Mouse (Mus musculus) midbrain, embryonic 11.5 days (tissue): ENCODE measurements at regions not wholly inside any gene's neighbourhood (a gene's known extent, or its start where the extent isn't known, plus 50 kb on each side); places are given as distances from the start of the nearest gene placed in this dataset.

Experiments
- ATAC-seq: fragments of 200-750 bp; cut with Nextera tagmentation; 2 replicates; pipeline ENCODE4 v1.8.0; 2017; ENCODE audit warnings: moderate TSS enrichment, moderate library complexity; ENCODE audit not compliant: low FRiP score
- DNase-seq: peaks from one replicate; pipeline ENCODE4 v3.0.0; 2015; ENCODE audit warnings: low spot score; ENCODE audit errors: missing footprints
- H3K27ac ChIP-seq: fragments of 300-500 bp; sonication (generic); 2 replicates; pipeline ENCODE4 v1.5.1; 2014; ENCODE audit warnings: low read depth, low read length
- H3K27me3 ChIP-seq: fragments of 300-500 bp; sonication (generic); 2 replicates; pipeline ENCODE4 v1.6.1; 2014; ENCODE audit warnings: mild to moderate bottlenecking, low read length, moderate library complexity, mixed read lengths; ENCODE audit not compliant: control insufficient read depth, insufficient read depth
- H3K36me3 ChIP-seq: fragments of 300-500 bp; sonication (generic); 2 replicates; pipeline ENCODE4 v1.6.1; 2014; ENCODE audit warnings: mild to moderate bottlenecking, low read length, moderate library complexity, mixed read lengths; ENCODE audit not compliant: control insufficient read depth, insufficient read depth
- H3K4me1 ChIP-seq: fragments of 300-500 bp; sonication (generic); 2 replicates; pipeline ENCODE4 v1.6.1; 2014; ENCODE audit warnings: low read length; ENCODE audit not compliant: control insufficient read depth, insufficient read depth
- H3K4me2 ChIP-seq: fragments of 300-500 bp; sonication (generic); 2 replicates; pipeline ENCODE4 v1.6.1; 2014; ENCODE audit warnings: mild to moderate bottlenecking, moderate library complexity
- H3K4me3 ChIP-seq: fragments of 300-500 bp; sonication (generic); 2 replicates; pipeline ENCODE4 v1.5.1; 2014; ENCODE audit warnings: low read depth, low read length
- H3K9ac ChIP-seq: fragments of 300-500 bp; sonication (generic); 2 replicates; pipeline ENCODE4 v1.6.1; 2014; ENCODE audit warnings: low read length
- H3K9me3 ChIP-seq: fragments of 300-500 bp; sonication (generic); 2 replicates; pipeline ENCODE4 v1.6.1; 2016; ENCODE audit warnings: low read length; ENCODE audit not compliant: control insufficient read depth
- WGBS: fragments of 180-500 bp; shearing (Covaris S2); extraction: QIAGEN DNeasy Blood & Tissue Kit; methylation state at CpG from one replicate; pipeline ENCODE4 v1.1.7; 2014; 5-methylcytosine and 5-hydroxymethylcytosine counted together

DNA sequence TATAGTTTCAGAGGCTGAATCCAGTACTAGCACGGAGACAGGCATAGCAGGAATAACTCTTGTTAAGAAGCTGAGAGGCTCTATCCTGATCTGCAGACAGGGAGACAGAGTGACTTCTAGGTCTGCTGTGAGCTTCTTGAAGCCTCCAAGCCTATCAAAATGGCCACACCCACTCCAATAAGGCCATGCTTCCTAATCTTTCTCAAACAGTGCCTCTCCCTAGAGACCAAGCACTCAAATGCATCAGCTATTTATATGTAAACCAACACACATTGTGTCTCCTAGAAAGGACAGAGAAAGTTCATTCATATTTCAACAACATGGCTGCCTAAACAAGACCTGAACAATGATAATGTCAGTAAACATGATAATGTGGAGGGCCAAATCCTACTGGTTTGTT, 384.2 kb downstream of the Tfec start:
- WGBS, result 61% methylated on average over 1 of the region's 1 CpGs
- H3K4me2 ChIP-seq, result no peak overlapping the region
- H3K9ac ChIP-seq, result no peak overlapping the region
- no peaks in the 10 kb centered on the region for H3K4me1 ChIP-seq
- ATAC-seq (peak; percentile 52; the same call in 1 of the 2 replicates), DNase-seq (peak; percentile 37)
- no peaks in the 10 kb centered on the region for H3K36me3 ChIP-seq
- H3K4me3 ChIP-seq, result no peak overlapping the region
- H3K27me3 ChIP-seq, result no peaks in the 10 kb centered on the region
- H3K27ac ChIP-seq, result no peak overlapping the region
- no peaks in the 10 kb centered on the region for H3K9me3 ChIP-seq

GRCm38 (mm10) chr6:16513541-16513940, 384.7 kb downstream of the Tfec start:
- H3K4me3 ChIP-seq, result no peak overlapping the region
- H3K9ac ChIP-seq, result no peak overlapping the region
- no peaks in the 10 kb centered on the region for H3K9me3 ChIP-seq
- no peak for ATAC-seq
- no peaks in the 10 kb centered on the region for H3K4me1 ChIP-seq
- H3K4me2 ChIP-seq, result no peak overlapping the region
- DNase-seq, result no peak
- no peaks in the 10 kb centered on the region for H3K27me3 ChIP-seq
- H3K36me3 ChIP-seq, result no peaks in the 10 kb centered on the region
- no peak overlapping the region for H3K27ac ChIP-seq

GRCm38 (mm10) chr6:16503836-16504235, 394.4 kb downstream of the Tfec start:
- H3K36me3 ChIP-seq, result no peaks in the 10 kb centered on the region
- H3K4me3 ChIP-seq, result no peak overlapping the region
- no peaks in the 10 kb centered on the region for H3K9me3 ChIP-seq
- H3K27me3 ChIP-seq, result no peaks in the 10 kb centered on the region
- H3K4me1 ChIP-seq, result no peaks in the 10 kb centered on the region
- WGBS, result 86% methylated on average over 4 of the region's 4 CpGs
- H3K4me2 ChIP-seq, result no peak overlapping the region
- no peak overlapping the region for H3K9ac ChIP-seq
- no peak for DNase-seq
- no peak for ATAC-seq
- no peak overlapping the region for H3K27ac ChIP-seq

GRCm38 (mm10) chr6:16487015-16487630, 411.1 kb downstream of the Tfec start:
- DNase-seq, result no peak
- no peak overlapping the region for H3K4me2 ChIP-seq
- H3K9me3 ChIP-seq, result no peaks in the 10 kb centered on the region
- H3K9ac ChIP-seq, result no peak overlapping the region
- no peaks in the 10 kb centered on the region for H3K4me1 ChIP-seq
- no peak overlapping the region for H3K27ac ChIP-seq
- H3K36me3 ChIP-seq, result no peaks in the 10 kb centered on the region
- H3K27me3 ChIP-seq, result no peaks in the 10 kb centered on the region
- no peak overlapping the region for H3K4me3 ChIP-seq
- WGBS, result 89% methylated on average over 8 of the region's 8 CpGs
- no peak for ATAC-seq

- H3K27ac ChIP-seq, result no peak overlapping the region
- no peak overlapping the region for H3K9ac ChIP-seq
- H3K27me3 ChIP-seq, result no peaks in the 10 kb centered on the region
- 68% methylated on average over 5 of the region's 5 CpGs for WGBS
- no peaks in the 10 kb centered on the region for H3K4me1 ChIP-seq
- no peak overlapping the region for H3K4me3 ChIP-seq
- H3K4me2 ChIP-seq, result no peak overlapping the region
- DNase-seq, result no peak
- no peak for ATAC-seq
- H3K36me3 ChIP-seq, result no peaks in the 10 kb centered on the region
- no peaks in the 10 kb centered on the region for H3K9me3 ChIP-seq
Measured at GRCm38 (mm10) chr6:16483295-16483694, 414.9 kb downstream of the Tfec start.

DNA sequence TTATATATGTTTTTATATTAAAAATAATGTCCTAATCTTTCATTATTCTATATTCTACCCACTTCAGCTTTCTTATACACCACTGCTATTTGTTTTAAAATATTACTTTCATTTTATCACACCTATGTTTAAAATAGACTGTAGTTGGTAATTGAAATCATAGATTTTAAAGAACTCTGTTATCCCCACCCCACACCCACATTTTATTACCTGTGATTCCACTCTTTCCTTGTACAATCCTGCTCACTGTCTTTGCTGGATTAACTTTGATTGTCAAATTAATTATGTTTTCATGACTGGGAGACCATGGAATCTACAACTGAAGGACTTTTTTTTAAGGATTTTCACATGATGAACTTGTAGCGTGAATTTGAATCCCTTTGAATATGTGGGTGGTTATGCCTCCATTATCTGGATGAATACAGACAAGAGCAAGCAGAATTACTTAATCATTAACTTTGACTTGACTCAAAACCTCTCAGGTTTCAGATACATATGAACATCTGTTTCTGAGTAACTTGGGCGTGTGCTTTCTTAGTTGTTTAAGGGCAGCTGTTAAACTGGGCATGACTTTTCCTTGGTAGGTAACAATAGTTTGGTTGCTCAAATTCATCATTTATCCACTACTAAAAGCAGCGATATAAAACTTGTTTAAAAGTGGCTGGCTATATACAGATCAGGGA, 429.4 kb downstream of the Tfec start:
- no peak overlapping the region for H3K9ac ChIP-seq
- H3K4me2 ChIP-seq, result no peak overlapping the region
- WGBS, result 86% methylated on average over 3 of the region's 3 CpGs
- no peaks in the 10 kb centered on the region for H3K27me3 ChIP-seq
- no peaks in the 10 kb centered on the region for H3K4me1 ChIP-seq
- H3K27ac ChIP-seq, result no peak overlapping the region
- no peak overlapping the region for H3K4me3 ChIP-seq
- no peak for ATAC-seq
- no peaks in the 10 kb centered on the region for H3K9me3 ChIP-seq
- H3K36me3 ChIP-seq, result no peaks in the 10 kb centered on the region
- DNase-seq, result peak; percentile 59

DNA sequence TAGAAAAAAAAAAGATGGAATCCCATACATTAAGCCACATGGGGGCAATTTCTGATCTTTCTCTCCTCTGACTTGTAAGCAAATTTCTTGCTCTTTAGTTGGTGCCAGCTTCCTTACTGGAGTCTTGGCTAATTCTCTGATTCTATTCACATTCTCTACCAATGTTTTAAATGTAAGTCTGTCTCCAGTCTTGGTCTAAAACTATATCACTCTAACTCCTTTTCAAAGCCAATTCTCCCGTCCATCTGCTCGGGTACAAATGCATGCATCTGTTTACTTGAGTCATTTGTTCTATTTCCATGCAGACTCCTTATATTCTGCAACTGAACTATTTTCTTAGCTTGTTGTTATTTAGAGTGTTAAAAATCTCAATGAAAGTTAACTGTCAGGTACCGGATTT, 440.0 kb downstream of the Tfec start:
- 89% methylated on average over 3 of the region's 3 CpGs for WGBS
- DNase-seq, result no peak
- H3K27me3 ChIP-seq, result no peaks in the 10 kb centered on the region
- H3K4me3 ChIP-seq, result no peak overlapping the region
- no peak for ATAC-seq
- no peaks in the 10 kb centered on the region for H3K4me1 ChIP-seq
- no peak overlapping the region for H3K9ac ChIP-seq
- no peak overlapping the region for H3K4me2 ChIP-seq
- H3K27ac ChIP-seq, result no peak overlapping the region
- no peaks in the 10 kb centered on the region for H3K9me3 ChIP-seq
- H3K36me3 ChIP-seq, result no peaks in the 10 kb centered on the region
